Mouse (Mus musculus) heart, adult 2 months (tissue): ENCODE data around the gene Neurod4.

Experiments used
- CTCF ChIP-seq: fragments of 200-600 bp; IDR thresholded peaks from 2 replicates; pipeline ENCODE4 v1.8.1; 2022; ENCODE audit warnings: antibody characterized with exemption, mild to moderate bottlenecking, moderate library complexity
- EP300 ChIP-seq: fragments of 200-500 bp; IDR thresholded peaks from 2 replicates; pipeline ENCODE4 v1.6.1; 2011; ENCODE audit warnings: low read depth, low read length, control low read depth; ENCODE audit not compliant: insufficient read depth
- POLR2A ChIP-seq: fragments of 200-500 bp; IDR thresholded peaks from 2 replicates; pipeline ENCODE4 v1.6.1; 2011; ENCODE audit warnings: mild to moderate bottlenecking, low read depth, low read length, control low read depth; ENCODE audit not compliant: insufficient read depth

- TF ChIP-seq EP300 = no peak
- no peak for TF ChIP-seq CTCF
- no peak for TF ChIP-seq POLR2A
Observed at GRCm38 (mm10) chr10:130318720-130319119, 38.7 kb upstream of the Neurod4 start.
